Mouse (Mus musculus) thymus, postnatal 10 days (tissue): Measurements from ENCODE around the gene Vmn2r41.
A peak's percentile ranks its signal among the peaks of the same experiment; 100 is the strongest.
"Not testable (repeated sequence)": the region's sequence is repeated elsewhere in the genome, so short reads cannot be mapped to it uniquely, and the experiment has no call there.

Experiments used
- DNase-seq, 2 experiments: peaks; one replicate each; pipeline ENCODE4 v3.0.0; 2021; ENCODE audit warnings: low spot score in 2 of 2

Vmn2r41 gene

GRCm38 (mm10) chr7:8161554-8161953 lies at the start of gene Vmn2r41:
Gene Vmn2r41, minus strand, starts transcription at chr7:8161654.
- DNase-seq: not testable (repeated sequence)

GRCm38 (mm10) chr7:8200220-8200619 lies 38.8 kb upstream of the Vmn2r41 start, which contains the start of gene Vmn2r42:
Gene Vmn2r42, minus strand, starts transcription at chr7:8200320.
- not testable (repeated sequence) for DNase-seq

GRCm38 (mm10) chr7:8092871-8093270 lies 68.6 kb downstream of the Vmn2r41 start:
- peak; percentile 3 to 5 for DNase-seq
